Mouse (Mus musculus): ENCODE data around the gene Acox3.

Acox3 gene

DNA sequence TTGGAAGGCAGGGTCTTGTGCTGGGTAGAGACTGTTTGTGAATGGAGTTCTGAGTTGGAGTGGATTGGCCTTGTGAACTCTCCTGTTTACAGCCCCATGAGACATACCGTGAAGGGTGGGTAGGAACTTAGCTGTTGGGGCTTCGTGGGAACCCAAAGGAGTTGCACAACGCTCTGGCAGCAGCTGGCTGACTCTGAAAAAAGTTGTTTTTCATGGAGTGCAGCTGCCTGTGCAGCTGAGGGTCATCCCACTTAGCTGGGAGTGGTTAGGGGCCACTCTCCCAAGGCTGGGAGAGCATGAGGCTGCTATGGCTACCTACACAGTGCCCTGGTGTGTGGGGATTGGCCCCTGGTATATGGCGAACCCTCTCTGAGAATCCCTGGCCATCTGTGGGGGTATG is 64.7 kb downstream of the Acox3 start:
- no peak for DNase-seq (ENCODE audit: extremely low read depth, low read depth)

DNA sequence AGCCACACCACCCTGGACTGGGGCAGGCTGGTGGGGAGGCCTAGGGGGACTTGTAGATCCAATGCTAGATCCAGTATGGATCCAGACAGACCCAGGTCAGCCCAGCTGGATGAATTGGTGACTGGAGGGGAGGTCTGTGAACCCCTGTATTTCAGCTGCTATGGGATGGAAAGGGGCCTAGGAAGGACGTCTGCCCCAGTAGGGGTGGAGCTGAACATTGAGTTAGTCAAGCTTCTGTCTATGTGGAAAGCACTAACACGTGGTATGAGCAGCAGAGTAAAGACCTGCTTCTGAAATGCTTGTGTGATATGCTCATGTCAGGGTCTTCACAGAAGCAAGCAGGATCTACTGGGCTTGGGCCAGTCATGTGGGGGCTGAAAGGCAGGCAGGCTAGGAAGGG is 65.4 kb downstream of the Acox3 start:
- DNase-seq (ENCODE audit: extremely low read depth, low read depth), result no peak

DNA sequence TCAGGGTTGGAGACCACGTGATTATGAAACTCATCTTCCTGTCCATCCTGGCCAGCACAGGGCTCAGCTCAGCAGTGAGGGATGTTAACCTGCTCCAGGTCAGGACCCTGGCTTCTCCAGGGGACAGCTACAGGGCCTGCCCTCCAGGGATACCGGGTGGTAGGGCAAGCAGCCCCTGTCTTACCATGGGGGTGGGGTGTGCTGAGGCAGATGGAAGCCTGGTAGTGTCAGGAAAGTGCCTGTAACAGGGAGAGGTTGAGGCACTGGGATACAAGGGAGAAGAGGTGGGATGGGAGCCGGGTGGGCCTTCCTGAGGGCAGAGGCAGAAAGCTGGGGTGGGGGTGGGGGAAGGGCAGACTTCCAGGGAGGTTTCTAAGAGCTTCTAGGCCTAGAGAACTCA is 69.5 kb downstream of the Acox3 start:
- DNase-seq (ENCODE audit: extremely low read depth, low read depth), result no peak

GRCm38 (mm10) chr5:35652872-35653271 is 70.0 kb downstream of the Acox3 start:
- no peak for DNase-seq (ENCODE audit: extremely low read depth, low read depth)

DNA sequence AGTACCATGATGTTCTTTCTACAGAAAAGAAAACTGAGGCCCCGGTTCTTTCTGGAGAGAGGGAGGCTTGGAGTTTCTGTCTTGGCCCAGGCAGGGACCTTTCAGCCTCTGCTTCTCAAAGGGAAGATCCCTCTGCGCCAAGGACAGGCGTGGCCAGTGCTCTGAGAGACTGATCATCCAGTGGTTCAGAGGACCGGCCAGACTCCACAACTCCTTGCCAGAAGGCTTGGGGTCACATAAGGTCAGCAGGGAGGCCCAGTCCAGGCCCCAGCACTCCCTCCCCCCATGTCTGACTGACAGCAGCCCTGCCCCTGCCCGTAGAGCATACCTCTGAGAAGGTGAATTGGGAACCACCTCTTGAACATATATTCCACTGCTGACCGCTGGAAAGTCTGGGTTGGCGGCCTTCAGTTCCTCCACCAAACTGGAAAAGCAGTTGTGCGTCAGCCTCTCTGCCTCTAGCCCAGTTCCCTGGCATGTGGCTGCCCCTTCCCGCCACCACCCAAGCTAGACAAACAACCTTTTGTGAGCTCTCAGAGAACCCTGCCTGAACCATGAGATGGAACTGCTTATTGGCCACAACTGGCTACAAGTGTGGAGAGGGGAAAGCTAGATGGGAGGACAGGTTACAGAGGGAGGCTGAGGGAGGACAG is 71.0 kb downstream of the Acox3 start:
- no peak for DNase-seq (ENCODE audit: extremely low read depth, low read depth)

- DNase-seq (ENCODE audit: extremely low read depth, low read depth), result no peak
Measured at GRCm38 (mm10) chr5:35655753-35656485, 73.1 kb downstream of the Acox3 start.

- no peak for DNase-seq (ENCODE audit: extremely low read depth, low read depth)
Measured at GRCm38 (mm10) chr5:35659503-35659902, 76.7 kb downstream of the Acox3 start.

- DNase-seq (ENCODE audit: extremely low read depth, low read depth), result no peak
Measured at GRCm38 (mm10) chr5:35661210-35661609, 78.4 kb downstream of the Acox3 start.

DNA sequence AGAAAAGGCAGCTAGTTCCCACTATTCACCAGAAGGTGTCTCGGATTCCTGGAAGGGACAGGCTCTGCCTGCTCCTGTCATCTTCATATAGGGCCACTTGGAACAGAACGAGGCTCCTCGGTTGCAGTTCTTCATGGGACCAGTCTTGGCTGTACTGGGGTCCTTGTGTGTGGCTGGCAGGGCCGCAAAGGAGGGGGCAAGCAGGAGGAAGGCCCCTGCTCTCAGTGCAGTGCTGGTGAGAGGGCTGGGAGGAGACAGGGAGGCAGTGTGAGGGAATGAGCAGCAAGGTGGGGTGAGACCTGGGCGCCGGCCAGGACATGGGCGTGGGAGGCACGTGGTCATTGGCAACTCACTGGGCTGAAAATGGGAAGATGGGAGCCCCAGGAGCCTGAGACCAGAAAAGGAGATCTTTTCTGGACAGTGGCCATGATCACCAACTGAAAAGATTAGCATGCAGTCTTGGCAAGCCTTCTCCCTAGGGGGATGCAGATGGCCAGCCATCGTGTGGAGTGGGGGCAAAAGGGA is 79.2 kb downstream of the Acox3 start:
- no peak for DNase-seq (ENCODE audit: extremely low read depth, low read depth)
